Mouse (Mus musculus) heart, postnatal 25 days (tissue): ENCODE results near the gene Rab11b. TPM values are rescaled to one million over a fixed set of nuclear protein-coding genes. Genes with fewer than 3 reads are reported as not detected.
A peak's percentile ranks its signal among the peaks of the same experiment; 100 is the strongest.
"Not testable (repeated sequence)": the region's sequence is repeated elsewhere in the genome, so short reads cannot be mapped to it uniquely, and the experiment has no call there.

Experiments
- DNase-seq: peaks from one replicate; pipeline ENCODE4 v3.0.0; 2022; ENCODE audit warnings: low spot score
- intact Hi-C: fragments of 180-260 bp; cut with DNase I; formaldehyde crosslinking; loops from one replicate; pipeline ENCODE4 v1.15.1; 2025
- total RNA-seq, 2 experiments: library from RNA; stranded (reverse); gene quantifications; 2 replicates each; pipeline ENCODE4 v1.2.3; 2021

Gene Rab11b
- total RNA-seq, 2 experiments from 2014 or later: 239 to 261 TPM

DNA sequence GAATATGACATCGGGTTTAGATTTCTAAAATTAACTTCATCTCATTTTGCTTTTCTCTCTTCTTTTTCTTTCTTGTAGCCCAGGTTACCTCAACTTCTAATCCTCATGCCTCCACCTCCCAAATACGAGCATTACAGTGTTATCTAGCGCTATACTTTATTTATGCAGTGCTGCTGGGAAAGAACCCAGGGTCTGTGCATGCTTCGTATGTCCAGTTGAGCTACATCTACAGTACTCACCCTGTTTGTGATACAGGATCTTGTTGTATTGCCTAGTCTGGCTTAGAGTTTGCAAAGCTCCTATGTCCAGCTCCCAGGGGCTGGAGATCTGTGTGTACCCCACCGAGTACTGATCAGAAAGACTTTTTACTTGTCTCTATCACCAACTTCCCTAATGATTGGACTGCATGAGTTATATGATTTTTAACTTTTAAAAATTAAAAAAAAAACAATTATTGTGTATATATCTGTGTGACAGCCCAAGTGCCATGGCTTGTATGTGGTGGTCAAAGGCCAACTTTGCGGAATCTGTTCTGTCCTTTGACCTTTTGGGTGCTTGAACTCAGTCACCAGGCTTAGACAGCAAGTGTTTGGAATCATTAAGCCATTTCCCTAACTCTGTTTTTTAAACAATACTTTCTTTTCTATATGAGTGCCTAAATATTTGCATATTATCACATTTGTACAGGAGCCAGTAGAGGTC is 13.7 kb upstream of the Rab11b start:
- intact Hi-C loops: no loop called here
- no peak for DNase-seq

DNA sequence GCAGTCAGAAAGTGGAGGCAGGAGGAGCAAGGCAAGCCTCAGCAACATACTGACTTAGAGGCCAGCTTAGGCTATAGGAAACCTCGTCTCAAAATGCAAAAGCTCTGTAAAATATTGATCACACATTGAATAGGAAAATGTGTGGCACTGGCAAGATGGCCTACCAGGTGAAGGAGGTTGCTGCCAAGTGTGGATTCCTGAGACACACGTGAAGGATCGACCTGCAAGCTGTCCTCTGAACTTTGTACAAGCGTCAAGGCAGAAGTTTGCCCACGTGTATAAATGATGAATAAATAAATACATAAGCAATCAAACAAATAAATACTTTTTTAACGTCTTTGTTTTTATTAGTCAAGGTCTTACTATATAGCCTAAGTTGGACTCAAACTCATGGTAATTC is 13.1 kb upstream of the Rab11b start:
- no peak for DNase-seq
- intact Hi-C loops: no loop called here

DNA sequence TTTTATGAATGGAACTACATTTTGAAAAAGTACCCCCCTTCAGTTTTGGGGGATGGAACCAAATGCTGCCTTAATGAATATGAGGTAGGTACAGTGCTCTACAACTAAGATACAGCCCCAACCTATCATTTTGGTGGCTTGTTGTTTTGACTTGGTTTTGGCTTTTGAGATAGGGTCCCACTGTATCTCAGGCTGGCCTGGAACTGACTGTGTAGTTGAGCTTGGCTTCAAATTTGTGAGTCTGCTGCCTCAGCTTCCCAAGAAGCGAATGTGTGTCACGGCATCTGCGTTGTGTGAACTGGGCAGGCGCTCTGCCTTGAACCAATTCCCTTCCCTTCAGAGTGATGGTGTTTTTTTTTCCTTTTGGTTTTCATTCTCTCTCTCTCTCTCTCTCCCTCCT is 11.3 kb upstream of the Rab11b start:
- intact Hi-C loops: no loop called here
- DNase-seq: no peak

DNA sequence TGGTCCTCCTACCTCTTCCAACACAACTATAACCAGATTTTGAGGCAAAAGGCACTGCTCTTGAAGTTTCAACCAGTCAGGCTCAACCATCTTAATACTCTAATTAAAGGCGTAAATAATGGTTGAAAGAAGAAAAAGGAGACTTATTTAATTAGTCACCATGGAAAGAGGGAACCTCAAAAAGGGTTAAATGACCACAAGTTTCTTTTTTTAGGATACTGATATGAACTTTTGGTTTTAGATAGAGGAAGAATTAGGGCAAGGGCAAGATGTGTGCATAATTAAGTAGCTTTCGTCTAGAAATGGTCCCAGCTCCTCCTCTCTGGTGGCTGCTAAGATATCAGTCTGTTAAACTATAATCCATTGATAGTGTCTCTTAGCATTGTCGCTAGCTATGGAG is 6.1 kb upstream of the Rab11b start:
- intact Hi-C loops: no loop called here
- no peak for DNase-seq

DNA sequence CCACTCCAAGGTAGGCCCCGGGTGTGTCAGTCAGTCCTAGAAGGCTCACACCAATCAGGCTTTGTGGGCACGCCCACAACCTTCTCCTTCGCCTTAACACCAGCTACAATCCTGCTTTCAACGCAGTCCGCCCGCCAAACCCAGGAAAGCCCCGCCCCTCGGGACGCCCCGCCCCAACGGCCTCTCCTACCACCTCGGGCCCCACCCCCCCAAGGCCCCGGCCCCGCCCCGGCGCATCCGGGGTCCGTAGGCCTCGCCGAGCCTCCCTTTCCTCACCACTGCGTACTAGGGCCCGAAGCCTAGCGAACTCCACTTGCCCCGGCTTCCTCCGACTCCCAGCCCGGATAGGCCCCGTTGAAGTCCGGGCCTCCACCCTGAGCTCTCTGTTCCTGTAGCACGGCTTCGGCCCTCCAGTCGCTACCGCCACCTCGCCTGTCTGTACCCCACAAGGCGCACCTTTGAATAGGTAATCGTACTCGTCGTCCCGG is 519 bp downstream of the Rab11b start:
- intact Hi-C loops: no loop called here
- peak; percentile 87 for DNase-seq

DNA sequence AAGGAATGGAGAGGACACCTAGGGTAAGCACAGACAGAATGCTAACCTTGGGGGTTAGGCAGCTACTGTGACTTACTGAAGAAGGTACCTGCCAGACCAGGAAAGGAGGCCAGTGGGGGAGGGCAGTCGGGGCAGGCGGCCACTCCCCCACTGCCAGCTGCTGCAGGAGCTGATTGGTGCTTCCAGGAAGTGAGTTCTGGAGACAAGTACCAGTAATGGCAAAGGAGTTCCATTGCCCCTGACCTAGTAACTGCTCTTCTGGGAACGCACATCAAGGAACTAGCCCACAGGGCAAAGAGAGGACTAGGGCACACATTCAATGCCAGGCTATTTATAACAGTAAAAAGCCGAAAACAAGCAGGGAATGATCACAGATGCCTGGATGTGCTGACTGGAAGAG is 3.1 kb downstream of the Rab11b start:
- DNase-seq: no peak
- intact Hi-C loops: no loop called here

DNA sequence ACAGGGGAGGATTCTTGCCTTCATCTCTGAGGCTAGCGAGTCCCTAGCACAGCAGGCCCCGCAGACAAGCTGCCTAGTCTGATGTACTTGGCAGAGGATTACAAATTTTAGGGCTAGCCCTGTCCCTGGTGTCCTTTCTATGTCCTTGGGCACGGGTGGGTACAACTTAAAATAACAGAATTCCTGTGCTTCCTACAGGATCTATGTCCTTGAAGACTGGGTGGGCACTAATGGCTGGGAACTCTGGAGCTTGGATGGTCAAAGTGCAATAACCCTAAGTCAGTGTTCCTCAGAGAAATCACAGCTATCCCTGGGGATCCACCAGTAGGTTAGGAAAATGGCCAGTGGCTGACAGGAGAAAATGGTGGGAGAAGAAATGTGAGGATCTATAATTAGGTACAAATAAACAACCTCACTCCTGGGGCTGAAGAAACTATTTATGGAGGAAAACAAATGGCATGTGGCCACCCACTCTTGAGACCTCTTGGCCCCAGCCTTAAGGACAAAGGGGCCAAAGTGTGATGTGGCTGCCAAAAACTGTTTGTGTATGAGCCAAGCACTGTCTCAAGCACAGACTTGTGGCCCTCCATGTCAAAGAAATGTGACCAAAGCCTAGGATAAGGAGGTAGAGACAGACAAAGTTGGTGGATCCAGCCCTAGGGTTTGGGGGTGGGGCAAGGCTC is 4.1 kb downstream of the Rab11b start:
- DNase-seq: peak; percentile 17
- intact Hi-C loops: no loop called here

DNA sequence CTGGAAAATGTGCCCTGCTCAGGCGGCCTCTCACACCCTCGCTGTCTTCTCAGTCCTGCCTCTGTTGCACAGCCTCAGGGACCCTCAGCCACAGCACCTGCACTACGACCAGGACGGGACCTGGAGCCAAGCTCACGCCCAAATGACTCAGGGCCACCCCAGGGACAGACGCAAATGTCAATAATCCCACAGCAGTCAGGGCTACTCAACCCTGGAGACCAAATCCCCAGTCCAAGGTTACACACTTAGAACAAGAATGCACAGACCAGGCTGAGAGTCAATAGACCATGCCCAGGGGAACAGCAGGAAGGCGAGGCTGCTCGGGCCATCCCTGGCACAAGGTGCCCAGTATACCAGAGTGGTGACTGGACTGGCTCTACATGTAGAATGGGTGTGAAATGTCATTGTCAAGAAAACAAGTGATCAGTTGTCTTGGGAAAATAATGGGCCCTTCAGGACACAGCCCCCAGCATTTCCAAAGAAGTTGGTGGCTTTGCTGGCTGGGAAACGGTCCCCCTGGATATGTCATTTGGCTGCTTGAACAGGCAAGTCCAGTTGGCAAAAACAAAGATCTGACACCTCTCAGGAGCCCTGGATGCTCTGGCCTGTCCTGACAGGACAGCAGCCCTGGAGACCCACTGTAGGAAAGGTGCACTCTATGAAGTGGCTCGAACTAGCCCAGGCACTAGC is 4.8 kb downstream of the Rab11b start:
- DNase-seq: no peak
- intact Hi-C loops: no loop called here

DNA sequence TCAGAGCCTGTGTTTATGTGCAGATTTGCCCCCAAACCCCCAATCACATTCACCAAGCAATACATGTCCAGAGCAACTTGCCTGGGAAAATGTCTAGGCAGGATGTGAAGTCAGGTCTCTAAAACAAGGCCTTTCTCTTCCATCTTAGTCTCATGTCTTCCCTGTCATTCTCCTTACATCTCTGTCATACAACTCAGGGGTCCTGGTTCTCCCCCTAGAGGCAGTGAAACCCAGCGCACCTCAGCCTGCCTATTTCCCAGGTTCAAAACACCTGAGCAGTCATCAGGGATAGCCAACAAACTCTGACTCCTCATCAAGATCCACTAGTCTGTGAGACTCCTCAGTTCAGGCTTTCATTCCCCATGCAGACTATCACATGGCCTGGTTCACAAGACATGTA is 5.7 kb downstream of the Rab11b start:
- DNase-seq: no peak
- intact Hi-C loops: no loop called here

DNA sequence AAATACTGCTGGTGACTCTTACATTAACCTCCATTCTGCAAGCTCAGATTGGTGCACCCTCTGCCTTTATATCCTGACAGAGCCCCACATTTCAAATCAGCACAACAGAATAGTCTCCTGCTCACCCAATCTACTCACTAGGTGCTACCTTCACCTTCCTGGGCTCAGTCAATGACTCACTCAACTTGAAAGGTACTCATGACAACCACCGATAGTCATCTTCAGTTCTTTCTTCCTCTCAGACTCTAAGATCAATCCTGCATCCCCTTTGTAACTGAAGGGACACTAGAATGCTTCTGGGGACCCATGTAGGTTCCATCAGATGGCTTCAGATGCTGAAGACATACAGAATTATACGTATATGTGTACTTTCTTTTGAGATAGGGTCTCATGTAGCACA is 8.0 kb downstream of the Rab11b start:
- intact Hi-C loops: no loop called here
- no peak for DNase-seq

DNA sequence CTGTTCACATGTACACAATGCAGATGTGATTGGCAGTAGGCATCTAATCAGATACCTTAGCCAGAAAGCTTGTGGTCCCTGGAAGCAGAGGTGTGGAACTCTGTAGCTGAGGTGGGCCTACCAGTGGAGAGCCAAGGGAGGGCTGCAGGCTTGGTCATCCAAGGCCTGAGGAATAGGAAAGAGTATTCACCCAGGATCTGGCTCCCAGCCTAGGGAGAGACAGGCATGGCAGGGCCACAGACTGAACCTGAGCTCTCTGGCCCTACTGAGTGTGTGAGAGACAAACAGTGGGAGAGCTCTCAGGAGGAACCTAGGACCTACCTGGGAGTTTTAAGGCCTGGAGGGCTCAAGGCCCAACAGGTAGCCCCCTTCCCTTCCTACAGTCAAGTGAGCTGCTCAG is 9.1 kb downstream of the Rab11b start:
- intact Hi-C loops: no loop called here
- no peak for DNase-seq

DNA sequence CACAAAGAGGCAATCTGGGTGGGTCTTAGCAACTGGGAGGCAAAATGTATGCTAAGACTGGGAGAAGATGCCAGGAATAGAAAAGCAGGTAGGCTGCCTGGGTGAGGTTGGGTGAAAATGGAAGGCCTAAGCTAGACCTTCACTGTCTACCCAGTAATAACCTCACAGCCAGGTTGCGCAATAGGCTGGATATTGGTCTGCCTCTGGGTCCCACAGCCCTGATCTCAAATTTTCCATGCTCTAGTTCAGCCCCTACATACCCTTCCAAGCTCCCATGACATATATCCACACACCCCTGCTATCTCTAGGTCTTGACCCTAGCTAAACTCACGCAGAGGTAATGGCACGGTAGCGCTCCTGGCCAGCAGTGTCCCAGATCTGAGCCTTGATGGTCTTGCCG is 10.9 kb downstream of the Rab11b start:
- intact Hi-C loops: no loop called here
- no peak for DNase-seq

DNA sequence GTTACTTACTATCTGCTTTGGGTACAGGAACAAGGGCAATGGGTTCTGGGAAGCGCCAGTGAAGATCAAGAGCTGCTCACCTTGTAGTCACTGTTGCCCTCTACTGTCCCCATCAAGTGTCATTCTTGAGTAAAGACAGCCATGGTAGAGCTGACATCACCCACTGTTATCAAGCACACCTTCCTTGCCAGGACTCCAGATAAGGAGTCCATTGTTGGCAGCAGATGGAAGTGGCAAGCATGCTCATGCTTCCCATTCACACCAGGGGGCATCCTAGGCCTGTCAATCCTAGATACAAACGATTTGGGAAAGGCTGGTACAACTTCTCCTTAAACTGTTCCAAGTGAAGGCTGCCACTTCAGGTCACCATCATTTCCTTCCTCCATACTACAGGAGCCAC is 14.3 kb downstream of the Rab11b start:
- intact Hi-C loops: loop anchor here (1.0 kb wide), 2 partner anchors 52 to 56 kb away; no protein-coding TSS in a partner anchor
- peak; percentile 16 for DNase-seq

DNA sequence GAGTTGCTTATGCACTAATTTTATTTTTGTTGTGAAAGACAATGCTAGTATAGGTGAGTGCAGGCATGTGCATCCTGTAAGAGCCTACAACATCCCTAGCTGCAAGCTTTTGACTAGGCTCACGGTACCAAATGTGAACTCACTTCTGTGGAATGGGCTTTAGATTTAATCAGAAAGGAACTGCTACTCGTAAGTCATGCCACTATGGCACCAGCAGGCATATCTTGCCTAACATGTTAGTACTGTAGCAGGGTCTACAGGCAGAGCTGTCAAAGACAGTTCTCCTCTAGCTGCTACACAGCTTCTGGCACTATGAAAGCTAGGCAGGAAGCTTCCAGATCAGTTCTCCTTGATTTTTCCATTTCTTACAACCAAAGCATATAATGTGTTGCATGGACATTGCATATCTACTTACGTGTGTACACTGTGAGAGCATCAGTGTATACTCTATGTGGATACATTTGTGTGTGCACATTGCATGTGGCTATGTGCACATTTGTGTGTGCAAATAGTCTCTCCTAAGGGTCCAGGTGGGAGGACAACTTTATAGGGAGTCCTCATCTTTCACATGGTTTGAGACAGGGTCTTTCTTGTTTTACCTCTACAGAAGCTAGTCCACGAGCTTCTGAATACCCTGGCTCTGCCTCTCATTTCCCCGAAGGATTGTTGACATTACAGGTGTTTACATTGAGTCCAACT is 15.5 kb downstream of the Rab11b start:
- DNase-seq: no peak
- intact Hi-C loops: no loop called here

DNA sequence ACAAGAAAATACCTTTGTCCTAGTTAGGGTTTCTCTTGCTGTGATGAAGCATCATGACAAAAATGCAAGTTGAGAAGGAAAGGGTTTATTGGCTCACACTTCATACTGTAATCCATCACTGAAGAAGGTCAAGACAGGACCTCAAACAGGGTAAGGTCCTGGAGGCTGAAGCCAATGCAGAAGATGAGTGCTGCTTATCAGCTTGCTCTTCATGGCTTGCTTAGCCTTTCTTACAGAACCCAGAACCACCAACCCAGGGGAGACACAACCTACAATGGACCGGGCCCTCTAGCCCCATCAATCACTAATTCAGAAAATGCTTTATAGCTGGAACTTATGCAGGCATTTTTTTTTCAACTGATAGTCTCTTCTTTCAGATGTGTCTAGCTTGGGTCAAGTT is 17.9 kb downstream of the Rab11b start:
- no peak for DNase-seq
- intact Hi-C loops: no loop called here

DNA sequence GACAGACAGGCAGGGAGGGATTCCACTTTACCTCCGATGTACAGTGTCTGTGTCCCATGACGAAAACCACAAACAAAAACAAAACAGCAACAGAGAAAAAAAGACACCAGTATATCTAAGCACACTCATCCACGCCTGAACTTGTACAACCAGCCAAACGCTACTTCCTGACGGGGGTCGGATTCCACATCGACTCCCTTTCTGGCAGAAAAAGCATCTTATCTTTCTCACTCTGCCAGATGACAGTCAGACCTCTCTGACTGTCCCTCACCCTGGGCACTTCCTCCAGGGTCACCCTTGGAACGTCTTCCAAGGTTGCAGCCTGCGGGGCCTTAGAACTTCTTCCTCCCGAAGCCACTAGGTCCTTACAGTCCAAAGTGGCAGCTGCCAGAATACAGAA is 26.8 kb downstream of the Rab11b start:
- intact Hi-C loops, DNase-seq: not testable (repeated sequence)

DNA sequence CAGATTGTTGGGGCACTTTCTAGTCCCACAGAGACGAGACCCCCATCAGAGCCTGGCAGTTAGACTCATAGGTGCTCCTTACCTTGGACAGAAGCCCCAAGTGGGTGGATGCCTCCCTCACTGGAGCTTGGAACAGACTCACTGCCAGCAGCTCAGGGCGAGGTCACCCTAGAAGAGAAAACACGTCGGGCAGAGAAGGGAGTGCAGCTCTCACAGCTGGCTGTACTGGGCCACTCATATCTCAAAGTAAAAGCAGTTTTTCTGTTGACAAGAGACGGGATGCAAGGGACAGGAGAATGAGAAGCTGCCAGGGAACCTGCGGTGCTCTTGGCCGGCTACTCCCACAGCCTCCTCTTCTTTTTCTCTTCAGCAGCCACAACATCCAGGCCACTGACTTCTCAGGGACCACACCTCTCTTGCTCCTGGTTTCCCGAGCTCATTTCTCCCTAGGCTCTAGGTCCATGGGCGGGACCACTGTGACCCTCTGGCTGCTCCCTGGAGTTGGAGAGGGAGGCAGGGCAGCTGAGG is 27.7 kb downstream of the Rab11b start:
- DNase-seq, intact Hi-C loops: not testable (repeated sequence)

DNA sequence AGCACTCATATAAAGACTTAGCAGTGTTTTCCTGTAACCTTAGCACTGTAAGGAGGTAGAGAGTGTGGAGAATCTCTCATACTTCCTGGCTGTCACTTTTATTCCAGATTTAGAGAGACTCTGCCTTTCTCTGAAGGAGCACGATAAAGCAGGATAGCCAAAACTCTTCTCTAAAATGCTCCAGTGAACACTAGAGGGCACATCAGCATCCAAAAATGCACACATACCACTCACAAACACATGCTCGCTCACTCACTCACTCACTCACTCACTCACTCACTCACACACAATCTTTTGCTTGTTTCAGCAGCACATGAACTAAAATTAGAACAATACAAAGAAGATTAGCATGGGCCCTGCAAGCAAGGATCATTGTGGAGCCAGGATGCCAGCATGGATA is 31.1 kb downstream of the Rab11b start:
- DNase-seq: no peak
- intact Hi-C loops: no loop called here

DNA sequence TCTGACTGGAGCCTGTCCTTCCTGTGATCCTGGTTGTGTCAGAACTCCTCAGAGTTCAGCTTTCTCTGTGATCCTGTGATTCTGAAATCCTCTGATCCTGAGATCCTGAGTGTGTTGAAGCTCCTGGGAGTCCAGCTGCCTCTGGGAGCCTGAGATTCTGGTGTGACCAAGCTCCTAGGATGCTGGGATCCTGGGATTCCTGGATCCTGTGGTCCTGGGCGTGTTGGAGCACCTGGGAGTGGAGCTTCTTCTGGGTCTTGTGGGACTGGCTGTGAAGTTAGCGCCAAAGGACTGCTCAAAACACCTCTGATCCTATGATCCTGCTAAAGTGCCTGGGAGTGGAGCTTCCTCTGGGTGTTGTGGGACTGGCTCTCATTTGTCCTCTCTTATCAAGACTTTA is 31.9 kb downstream of the Rab11b start:
- intact Hi-C loops: no loop called here
- no peak for DNase-seq

DNA sequence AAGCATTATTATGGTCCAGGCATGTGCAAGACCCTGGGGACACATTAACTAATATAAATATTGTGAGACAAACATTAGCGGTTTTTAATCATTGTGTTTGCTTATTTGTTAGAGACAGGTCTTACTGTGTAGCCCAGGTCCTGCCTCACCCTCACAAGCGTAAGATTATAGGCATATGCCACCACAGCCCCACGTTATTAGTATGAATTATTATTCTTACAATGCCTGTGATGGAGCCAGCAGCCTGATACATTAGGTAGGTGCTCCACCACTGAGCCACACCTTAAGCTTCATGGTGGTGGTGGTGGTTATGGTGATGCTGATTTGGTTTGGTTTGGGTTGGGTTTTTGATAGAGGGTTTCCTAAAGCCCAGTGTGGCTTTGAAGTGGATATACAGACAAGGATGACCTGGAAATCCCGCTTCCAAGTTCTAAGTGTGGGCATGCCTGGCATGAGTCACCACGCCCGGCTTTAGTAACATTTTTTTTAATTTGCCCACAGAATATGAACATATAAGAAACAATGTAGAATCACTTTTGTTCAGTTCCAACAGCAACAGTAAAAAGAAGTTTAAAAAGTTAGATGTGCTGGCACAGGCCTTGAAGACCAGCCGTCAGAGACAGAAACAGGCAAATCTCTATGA is 40.5 kb downstream of the Rab11b start:
- intact Hi-C loops: loop anchor here (2.0 kb wide), 1 partner anchor 35 kb away; no protein-coding TSS in a partner anchor
- no peak for DNase-seq
